Mouse (Mus musculus) liver, adult 2 months (tissue): ENCODE measurements around the gene Ciita. TPM values are rescaled to one million over a fixed set of nuclear protein-coding genes. Genes with fewer than 3 reads are reported as not detected.

Experiments
- DNase-seq: peaks from one replicate; pipeline ENCODE4 v3.0.0-alpha.2; 2011; ENCODE audit warnings: low read depth, low spot score; ENCODE audit errors: extremely low read depth
- H3K27ac ChIP-seq: fragments of 200-500 bp; replicated peaks from 2 replicates; pipeline ENCODE4 v1.5.1; 2012; ENCODE audit warnings: low read depth, mild to moderate bottlenecking, control low read depth, inconsistent platforms, low read length; ENCODE audit not compliant: insufficient read depth
- H3K27me3 ChIP-seq: fragments of 200-500 bp; 2 replicates; pipeline ENCODE4 v1.6.1; 2012; ENCODE audit warnings: mild to moderate bottlenecking, moderate library complexity, low read length, inconsistent platforms; ENCODE audit not compliant: control insufficient read depth, insufficient read depth
- H3K36me3 ChIP-seq: fragments of 200-500 bp; 2 replicates; pipeline ENCODE4 v1.6.1; 2012; ENCODE audit warnings: low read length, inconsistent platforms; ENCODE audit not compliant: control insufficient read depth, insufficient read depth
- H3K4me1 ChIP-seq: fragments of 200-500 bp; 2 replicates; pipeline ENCODE4 v1.6.1; 2011; ENCODE audit warnings: low read length; ENCODE audit not compliant: control insufficient read depth, insufficient read depth
- H3K4me3 ChIP-seq: fragments of 200-500 bp; 2 replicates; pipeline ENCODE4 v1.5.1; 2011; ENCODE audit warnings: low read depth, mild to moderate bottlenecking, control low read depth, low read length, moderate library complexity; ENCODE audit not compliant: insufficient read depth
- H3K79me2 ChIP-seq: fragments of 200-500 bp; 2 replicates; pipeline ENCODE4 v1.6.1; 2012; ENCODE audit warnings: inconsistent platforms, mild to moderate bottlenecking, low read length, moderate library complexity; ENCODE audit not compliant: control insufficient read depth, insufficient read depth
- H3K9ac ChIP-seq: fragments of 200-500 bp; 2 replicates; pipeline ENCODE4 v1.6.1; 2012; ENCODE audit warnings: low read depth, mild to moderate bottlenecking, control low read depth, inconsistent platforms, low read length
- CTCF ChIP-seq: fragments of 200-500 bp; IDR thresholded peaks from 2 replicates; pipeline ENCODE4 v1.5.1; 2011; ENCODE audit warnings: low read depth, low read length, control low read depth
- POLR2A ChIP-seq: fragments of 200-500 bp; IDR thresholded peaks from 2 replicates; pipeline ENCODE4 v1.6.1; 2011; ENCODE audit warnings: low read length, control low read depth; ENCODE audit not compliant: insufficient read depth; ENCODE audit errors: extremely low read depth
- WGBS: fragments of 180-500 bp; shearing (Covaris S2); methylation state at CpG from one replicate; pipeline ENCODE4 v1.1.7; 2018; 5-methylcytosine and 5-hydroxymethylcytosine counted together
- polyA plus RNA-seq: library from polyadenylated mRNA; depleted of rRNA; stranded (reverse); fragments of >200 nt; gene quantifications from 2 replicates; pipeline ENCODE4 v1.2.3, GENCODE M21; 2012
- total RNA-seq: library from RNA; depleted of rRNA; stranded (reverse); fragments of >200 nt; gene quantifications from 2 replicates; pipeline ENCODE4 v1.2.3, GENCODE M21; 2014

The Ciita gene
- total and polyA plus RNA-seq, 2 experiments = 1.0 to 1.1 TPM

DNA sequence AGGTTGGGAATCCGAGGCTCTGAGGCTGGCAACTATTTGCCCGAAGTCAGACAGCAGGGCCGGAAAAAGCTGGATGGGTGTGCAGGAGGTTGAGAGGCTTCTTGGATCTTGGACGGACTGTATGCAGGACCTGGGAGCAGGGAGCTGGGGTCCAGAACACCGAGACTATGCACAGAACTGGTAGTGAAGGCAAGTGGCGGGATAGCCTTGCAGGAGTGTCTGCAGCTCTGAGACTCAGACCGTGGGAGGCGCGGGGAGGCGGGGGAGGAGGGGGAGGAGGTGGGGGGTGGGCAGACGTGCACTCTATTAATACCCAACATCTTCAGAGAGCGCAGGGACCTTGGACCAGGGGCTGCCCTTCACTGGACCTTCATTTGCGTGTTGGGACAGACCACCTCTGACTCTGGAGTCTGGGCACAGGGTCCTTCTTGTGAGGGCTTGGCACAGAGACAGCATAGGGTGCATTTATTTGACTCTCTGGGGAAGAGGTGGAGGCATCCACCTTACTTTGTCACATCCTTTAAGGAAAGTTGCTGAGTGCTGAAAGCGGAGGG is 10.1 kb downstream of the Ciita start:
- Histone ChIP-seq H3K9ac (peak overlapping the region; percentile 38; the same call in 1 of the 2 replicates), H3K27me3 (no peaks in the 10 kb centered on the region), H3K79me2 (no peaks in the 10 kb centered on the region), H3K4me1 (peaks cover 3% of the 10 kb centered on the region; the same call in 1 of the 2 replicates), H3K27ac (no peak overlapping the region), H3K4me3 (peak overlapping the region; percentile 49), H3K36me3 (no peaks in the 10 kb centered on the region)
- DNase-seq = no peak
- WGBS = 20% methylated on average over 11 of the region's 14 CpGs
- TF ChIP-seq POLR2A = no peak
- TF ChIP-seq CTCF = no peak

GRCm38 (mm10) chr16:10490503-10491150 is 10.8 kb downstream of the Ciita start:
- H3K27me3 ChIP-seq = no peaks in the 10 kb centered on the region
- no peak overlapping the region for H3K4me3 ChIP-seq
- H3K27ac ChIP-seq = no peak overlapping the region
- TF ChIP-seq POLR2A (no peak), CTCF (no peak)
- no peaks in the 10 kb centered on the region for H3K79me2 ChIP-seq
- no peaks in the 10 kb centered on the region for H3K36me3 ChIP-seq
- 88% methylated on average over 18 of the region's 18 CpGs for WGBS
- peaks cover 3% of the 10 kb centered on the region; the same call in 1 of the 2 replicates for H3K4me1 ChIP-seq
- H3K9ac ChIP-seq = no peak overlapping the region
- no peak for DNase-seq

DNA sequence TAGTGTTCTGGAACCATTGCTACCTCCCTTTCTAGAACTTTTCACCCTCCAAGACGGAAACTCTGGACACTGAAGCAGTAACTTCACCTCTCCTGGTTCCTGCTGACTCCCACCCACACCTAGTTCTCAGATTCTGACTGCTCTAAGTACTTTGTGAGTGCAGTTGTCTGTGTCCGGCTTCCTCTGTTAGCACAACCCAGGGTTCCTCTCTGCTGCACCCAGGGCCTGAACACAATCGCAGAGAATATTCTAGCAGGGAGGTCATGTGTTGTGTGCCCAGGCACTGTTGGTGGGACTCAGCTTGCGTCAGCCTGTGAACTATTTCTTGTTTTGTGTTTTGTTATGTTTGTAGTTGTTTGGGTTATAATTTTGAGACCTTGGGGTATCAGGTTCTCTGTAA is 11.9 kb downstream of the Ciita start:
- WGBS = 87% methylated on average over 4 of the region's 4 CpGs
- peaks cover 3% of the 10 kb centered on the region; the same call in 1 of the 2 replicates for H3K4me1 ChIP-seq
- DNase-seq = no peak

DNA sequence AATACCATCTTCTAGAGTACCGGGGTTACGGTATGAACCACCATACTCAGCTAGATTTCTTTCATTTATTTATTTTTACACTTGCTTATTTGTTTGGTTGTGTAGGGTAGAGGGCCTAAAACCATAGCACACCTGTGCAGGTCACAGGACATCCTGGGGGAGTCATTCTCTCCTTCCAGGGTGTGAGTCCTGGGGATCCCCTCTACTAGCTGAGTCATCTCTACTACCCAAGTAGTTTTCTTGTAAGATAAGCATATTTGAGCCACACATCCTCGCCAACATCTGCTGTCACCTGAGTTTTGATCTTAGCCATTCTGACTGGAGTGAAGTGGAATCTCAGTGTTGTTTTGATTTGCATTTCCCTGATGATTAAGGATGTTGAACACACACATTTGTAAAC is 12.7 kb downstream of the Ciita start:
- TF ChIP-seq POLR2A (no peak), CTCF (no peak)
- no peak overlapping the region for H3K9ac ChIP-seq
- H3K4me1 ChIP-seq = peaks cover 3% of the 10 kb centered on the region; the same call in 1 of the 2 replicates
- no peaks in the 10 kb centered on the region for H3K27me3 ChIP-seq
- H3K36me3 ChIP-seq = no peaks in the 10 kb centered on the region
- no peaks in the 10 kb centered on the region for H3K79me2 ChIP-seq
- no peak overlapping the region for H3K4me3 ChIP-seq
- H3K27ac ChIP-seq = no peak overlapping the region
- DNase-seq = no peak
- WGBS = 84% methylated on average over 3 of the region's 3 CpGs

More for the DNA sequence above, 11.9 kb downstream of the Ciita start:
- H3K79me2 ChIP-seq = no peaks in the 10 kb centered on the region
- H3K9ac ChIP-seq = no peak overlapping the region
- H3K36me3 ChIP-seq = no peaks in the 10 kb centered on the region
- H3K4me3 ChIP-seq = no peak overlapping the region
- TF ChIP-seq CTCF (no peak), POLR2A (no peak)
- H3K27me3 ChIP-seq = no peaks in the 10 kb centered on the region
- H3K27ac ChIP-seq = no peak overlapping the region

GRCm38 (mm10) chr16:10495824-10496298 is 16.0 kb downstream of the Ciita start:
- Histone ChIP-seq H3K4me1 (no peaks in the 10 kb centered on the region), H3K27me3 (no peaks in the 10 kb centered on the region), H3K27ac (no peak overlapping the region), H3K4me3 (no peak overlapping the region), H3K9ac (no peak overlapping the region), H3K79me2 (no peaks in the 10 kb centered on the region), H3K36me3 (no peaks in the 10 kb centered on the region)
- no peak for DNase-seq
- TF ChIP-seq CTCF = no peak
- WGBS = 56% methylated on average over 2 of the region's 2 CpGs

DNA sequence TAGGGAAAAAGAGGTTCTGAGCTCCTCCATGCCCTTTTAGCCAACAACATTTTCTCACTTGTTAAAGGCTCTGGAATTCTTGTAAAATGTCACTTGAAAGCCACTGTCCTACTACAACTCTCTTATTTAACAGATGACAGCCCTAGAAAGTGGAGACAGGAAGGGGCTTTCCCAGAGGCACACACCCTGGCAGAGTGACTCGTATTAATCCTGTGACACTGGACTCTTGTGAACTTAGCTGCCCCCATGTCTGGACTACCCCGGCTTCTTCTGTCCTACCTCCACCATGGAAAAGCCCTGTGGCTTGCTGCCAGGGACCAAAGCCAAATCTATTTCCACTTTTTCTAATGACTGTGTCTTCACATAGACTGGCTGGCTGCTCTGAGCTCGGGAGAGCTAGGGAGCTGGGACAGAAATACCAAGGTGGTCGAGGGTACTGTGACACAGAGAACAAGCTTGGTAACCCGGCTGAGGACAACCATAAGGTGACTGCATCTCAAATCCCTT is 18.3 kb downstream of the Ciita start:
- WGBS = 50% methylated on average over 5 of the region's 5 CpGs

More for the DNA sequence above, 18.3 kb downstream of the Ciita start:
- Histone ChIP-seq H3K9ac (no peak overlapping the region), H3K27me3 (no peaks in the 10 kb centered on the region), H3K79me2 (no peaks in the 10 kb centered on the region), H3K27ac (no peak overlapping the region), H3K36me3 (no peaks in the 10 kb centered on the region), H3K4me3 (no peak overlapping the region), H3K4me1 (no peaks in the 10 kb centered on the region)
- TF ChIP-seq CTCF (no peak), POLR2A (no peak)
- no peak for DNase-seq
